Mouse (Mus musculus) brain, embryonic 14.5 days (tissue): ENCODE measurements around the gene Them7. TPM values are rescaled to one million over a fixed set of nuclear protein-coding genes. Genes with fewer than 3 reads are reported as not detected.

Source experiments
- DNase-seq: peaks from one replicate; pipeline ENCODE4 v3.0.0-alpha.2; 2011; ENCODE audit warnings: low read depth
- CTCF ChIP-seq: fragments of 200-500 bp; IDR thresholded peaks from 2 replicates; pipeline ENCODE4 v1.5.1; 2012; ENCODE audit warnings: inconsistent platforms, mild to moderate bottlenecking, moderate library complexity, borderline replicate concordance; ENCODE audit not compliant: insufficient read depth, insufficient read length; ENCODE audit errors: extremely low read depth
- POLR2A ChIP-seq: fragments of 200-500 bp; IDR thresholded peaks from 2 replicates; pipeline ENCODE4 v1.6.1; 2012; ENCODE audit warnings: mild to moderate bottlenecking, inconsistent platforms, borderline replicate concordance; ENCODE audit not compliant: poor library complexity, insufficient read depth, insufficient read length, severe bottlenecking; ENCODE audit errors: extremely low read depth
- polyA plus RNA-seq: library from polyadenylated mRNA; depleted of rRNA; stranded (reverse); fragments of >200 nt; gene quantifications from 2 replicates; pipeline ENCODE4 v1.2.3, GENCODE M21; 2012

Gene Them7
- polyA plus RNA-seq, 1 experiment = 0.04 TPM

- TF ChIP-seq CTCF = no peak
- TF ChIP-seq POLR2A = no peak
- no peak for DNase-seq
Measured at GRCm38 (mm10) chr2:105283811-105284210, 59.7 kb downstream of the Them7 start.

GRCm38 (mm10) chr2:105284855-105285254 lies 60.7 kb downstream of the Them7 start:
- peak; percentile 87 for DNase-seq
- TF ChIP-seq CTCF (no peak), POLR2A (no peak)

GRCm38 (mm10) chr2:105295823-105296222 lies 71.7 kb downstream of the Them7 start:
- no peak for TF ChIP-seq POLR2A
- no peak for TF ChIP-seq CTCF
- DNase-seq = no peak

GRCm38 (mm10) chr2:105298888-105299287 lies 74.8 kb downstream of the Them7 start:
- TF ChIP-seq POLR2A (no peak), CTCF (peak; percentile 41; the same call in 1 of the 2 replicates)
- no peak for DNase-seq

- TF ChIP-seq CTCF (no peak), POLR2A (no peak)
Measured at GRCm38 (mm10) chr2:105301082-105301481, 77.0 kb downstream of the Them7 start.

GRCm38 (mm10) chr2:105301531-105301930 lies 77.4 kb downstream of the Them7 start:
- peak; percentile 72 for DNase-seq
- TF ChIP-seq POLR2A = no peak
- no peak for TF ChIP-seq CTCF

More at GRCm38 (mm10) chr2:105301082-105301481, 77.0 kb downstream of the Them7 start:
- no peak for DNase-seq

GRCm38 (mm10) chr2:105303962-105304514 lies 79.9 kb downstream of the Them7 start:
- TF ChIP-seq CTCF (no peak), POLR2A (no peak)
- peak; percentile 74 for DNase-seq

GRCm38 (mm10) chr2:105305876-105306275 lies 81.8 kb downstream of the Them7 start:
- no peak for TF ChIP-seq CTCF
- TF ChIP-seq POLR2A = no peak
- no peak for DNase-seq

- TF ChIP-seq POLR2A (no peak), CTCF (peak; percentile 58; the same call in 1 of the 2 replicates)
- peak; percentile 30 for DNase-seq
Measured at GRCm38 (mm10) chr2:105311414-105311813, 87.3 kb downstream of the Them7 start.

- peak; percentile 77 for DNase-seq
- TF ChIP-seq CTCF (no peak), POLR2A (no peak)
Measured at GRCm38 (mm10) chr2:105311991-105312390, 87.9 kb downstream of the Them7 start.

GRCm38 (mm10) chr2:105313077-105313476 lies 89.0 kb downstream of the Them7 start:
- DNase-seq = no peak
- TF ChIP-seq CTCF = no peak
- TF ChIP-seq POLR2A = no peak

GRCm38 (mm10) chr2:105317556-105318184 lies 93.5 kb downstream of the Them7 start:
- peak; percentile 62 for DNase-seq
- TF ChIP-seq CTCF (no peak), POLR2A (no peak)

- TF ChIP-seq CTCF (no peak; the same call in 1 of the 2 replicates), POLR2A (no peak)
- no peak for DNase-seq
Measured at GRCm38 (mm10) chr2:105326067-105326466, 101.9 kb downstream of the Them7 start.

- peak; percentile 76 for DNase-seq
- TF ChIP-seq CTCF = no peak
- TF ChIP-seq POLR2A = no peak
Measured at GRCm38 (mm10) chr2:105330024-105330423, 105.9 kb downstream of the Them7 start.

GRCm38 (mm10) chr2:105333107-105333506 lies 109.0 kb downstream of the Them7 start:
- TF ChIP-seq CTCF (no peak), POLR2A (no peak)
- DNase-seq = peak; percentile 28
